ENCODE assay signal across 16 mouse cellular contexts in genomic region chr16:94607468-94607867, GRCm38 (mm10). TPM values are rescaled to one million over a fixed set of nuclear protein-coding genes. Genes with fewer than 3 reads are reported as not detected.
DNase-seq lines count a peak whose midpoint lies in the region; ATAC-seq and TF ChIP-seq lines count a peak whose summit lies in the region.
"Had no signal": no experiment of that assay in that cellular context is flagged by ENCODE, and none has a peak within 500 bp of the region (broad histone marks: within the 10 kb centered on the region; RNA-seq: fewer than 3 reads in every experiment).

No protein-coding gene starts in this region.

- H3K27me3 ChIP-seq in heart, embryonic 11.5 days (ENCODE audit: control insufficient read depth, insufficient read depth, low read length), result no peaks in the 10 kb centered on the region
- H3K27me3 ChIP-seq in liver, embryonic 12.5 days (replicated peaks), result no peaks in the 10 kb centered on the region
- no peaks in the 10 kb centered on the region for H3K27me3 ChIP-seq in liver, postnatal 0 days (ENCODE audit: insufficient read depth, low read length)
- no peaks in the 10 kb centered on the region for H3K27me3 ChIP-seq in stomach, embryonic 14.5 days (ENCODE audit: control insufficient read depth, insufficient read depth, low read length)
- H3K27me3 ChIP-seq: limb, embryonic 12.5 days; liver, embryonic 15.5 days had no signal

- intact Hi-C loops in heart, postnatal 10 days (cut with DNase I), result no loop called here

- no peaks in the 10 kb centered on the region for H3K36me3 ChIP-seq in heart, embryonic 11.5 days (ENCODE audit: control insufficient read depth, insufficient read depth, low read length)
- peaks cover 6% of the 10 kb centered on the region for H3K36me3 ChIP-seq in liver, embryonic 12.5 days
- H3K36me3 ChIP-seq in liver, postnatal 0 days (replicated peaks; ENCODE audit: insufficient read depth, low read length), result peaks cover 7% of the 10 kb centered on the region
- no peaks in the 10 kb centered on the region for H3K36me3 ChIP-seq in stomach, embryonic 14.5 days (ENCODE audit: control insufficient read depth, insufficient read depth, low read length)
- H3K36me3 ChIP-seq: limb, embryonic 12.5 days had no signal

- no peak for DNase-seq in heart, postnatal 10 days
- no peak for DNase-seq in liver, postnatal 0 days
- DNase-seq in cerebellum, postnatal 25 days, result no peak
- DNase-seq: adrenal gland, adult 2 months; cerebellum, adult 18-20 months had no signal

- no peak overlapping the region for H3K9ac ChIP-seq in heart, embryonic 11.5 days (ENCODE audit: low read depth, low read length)
- H3K9ac ChIP-seq in liver, embryonic 12.5 days, result no peak overlapping the region
- no peak overlapping the region for H3K9ac ChIP-seq in liver, postnatal 0 days (replicated peaks)
- H3K9ac ChIP-seq in stomach, embryonic 14.5 days (replicated peaks; ENCODE audit: low read depth, low read length), result no peak overlapping the region
- H3K9ac ChIP-seq: limb, embryonic 12.5 days; liver, embryonic 15.5 days had no signal

- no peak overlapping the region for H3K4me3 ChIP-seq in heart, embryonic 11.5 days (ENCODE audit: low read depth, low read length)
- H3K4me3 ChIP-seq in liver, embryonic 12.5 days, result no peak overlapping the region
- no peak overlapping the region for H3K4me3 ChIP-seq in liver, postnatal 0 days (ENCODE audit: low read depth, low read length)
- no peak overlapping the region for H3K4me3 ChIP-seq in bone marrow macrophage, adult 2 months (ENCODE audit: insufficient read depth, low read length)
- no peak overlapping the region for H3K4me3 ChIP-seq in stomach, embryonic 14.5 days (ENCODE audit: low read depth, low read length)
- H3K4me3 ChIP-seq: erythroblast, embryonic 14.5 days; hindbrain, embryonic 10.5 days; limb, embryonic 12.5 days; liver, embryonic 15.5 days; midbrain, embryonic 10.5 days had no signal

- no peak for TF ChIP-seq CTCF in liver, postnatal 0 days (IDR thresholded peaks at IDR 0.05; ENCODE audit: low read depth)
- no peak for TF ChIP-seq CTCF in bone marrow macrophage, adult 2 months (IDR thresholded peaks at IDR 0.05; ENCODE audit: low read depth, low read length)

- ATAC-seq in heart, embryonic 11.5 days (replicated peaks; ENCODE audit: insufficient number of reproducible peaks, low FRiP score, low TSS enrichment), result no peak
- no peak for ATAC-seq in liver, embryonic 12.5 days
- no peak for ATAC-seq in liver, postnatal 0 days
- ATAC-seq in stomach, embryonic 14.5 days (ENCODE audit: insufficient number of reproducible peaks, insufficient read depth, low FRiP score, low read depth), result no peak
- ATAC-seq: forebrain, embryonic 16.5 days had no signal

- no peak for TF ChIP-seq POLR2A in bone marrow macrophage, adult 2 months (IDR thresholded peaks at IDR 0.05; ENCODE audit: borderline replicate concordance, low read depth, low read length)

- TF ChIP-seq EP300 in liver, postnatal 0 days (IDR thresholded peaks at IDR 0.05; ENCODE audit: low read depth), result no peak

- peaks cover 44% of the 10 kb centered on the region for H3K4me1 ChIP-seq in heart, embryonic 11.5 days (ENCODE audit: control insufficient read depth, insufficient read depth, low read length)
- H3K4me1 ChIP-seq in liver, embryonic 12.5 days, result peaks cover 46% of the 10 kb centered on the region
- peaks cover 17% of the 10 kb centered on the region for H3K4me1 ChIP-seq in liver, postnatal 0 days (ENCODE audit: insufficient read depth)
- peaks cover 45% of the 10 kb centered on the region for H3K4me1 ChIP-seq in bone marrow macrophage, adult 2 months (ENCODE audit: control insufficient read depth, insufficient read depth, low read length)
- H3K4me1 ChIP-seq in stomach, embryonic 14.5 days (ENCODE audit: control insufficient read depth, insufficient read depth, low read length), result peaks cover 14% of the 10 kb centered on the region

- H3K4me2 ChIP-seq in heart, embryonic 11.5 days, result no peak overlapping the region
- no peak overlapping the region for H3K4me2 ChIP-seq in liver, embryonic 12.5 days
- H3K4me2 ChIP-seq in liver, postnatal 0 days (ENCODE audit: low read depth, low read length), result no peak overlapping the region
- H3K4me2 ChIP-seq in stomach, embryonic 14.5 days (replicated peaks; ENCODE audit: low read depth, low read length), result no peak overlapping the region
- H3K4me2 ChIP-seq: limb, embryonic 12.5 days; liver, embryonic 15.5 days had no signal

- 51% methylated on average over 1 of the region's 1 CpGs for WGBS in heart, embryonic 11.5 days (ENCODE audit: insufficient replicate concordance)
- WGBS in liver, embryonic 12.5 days (ENCODE audit: insufficient replicate concordance), result 58% methylated on average over 1 of the region's 1 CpGs
- whole genome bisulfite sequencing in liver, postnatal 0 days (ENCODE audit: insufficient replicate concordance), result 47% methylated on average over 1 of the region's 1 CpGs
- 53% methylated on average over 1 of the region's 1 CpGs for WGBS in stomach, embryonic 14.5 days

- no peaks in the 10 kb centered on the region for H3K9me3 ChIP-seq in heart, embryonic 11.5 days (replicated peaks; ENCODE audit: control insufficient read depth, low read length)
- no peaks in the 10 kb centered on the region for H3K9me3 ChIP-seq in liver, embryonic 12.5 days (replicated peaks)
- H3K9me3 ChIP-seq in liver, postnatal 0 days (ENCODE audit: low read length), result no peaks in the 10 kb centered on the region
- H3K9me3 ChIP-seq in stomach, embryonic 14.5 days (ENCODE audit: control insufficient read depth, low read depth, low read length), result no peaks in the 10 kb centered on the region
- H3K9me3 ChIP-seq: hindbrain, embryonic 10.5 days; limb, embryonic 12.5 days; liver, embryonic 15.5 days; midbrain, embryonic 10.5 days had no signal

- H3K27ac ChIP-seq in heart, embryonic 11.5 days (ENCODE audit: low read depth, low read length), result peak overlapping the region; percentile 50; the same call in 1 of the 2 replicates
- H3K27ac ChIP-seq in liver, embryonic 12.5 days, result peak overlapping the region; percentile 36
- H3K27ac ChIP-seq in liver, postnatal 0 days (ENCODE audit: low read depth), result no peak overlapping the region
- H3K27ac ChIP-seq in bone marrow macrophage, adult 2 months (ENCODE audit: insufficient read depth, low read depth, low read length), result peak overlapping the region; percentile 39
- peak overlapping the region; percentile 28; the same call in 1 of the 2 replicates for H3K27ac ChIP-seq in stomach, embryonic 14.5 days (ENCODE audit: low read length)
- H3K27ac ChIP-seq: hindbrain, embryonic 10.5 days; kidney, postnatal 0 days; limb, embryonic 12.5 days; liver, embryonic 15.5 days; midbrain, embryonic 10.5 days had no signal

RNA-seq across cellular contexts. Expression of gene Dyrk1a, which starts 37.7 kb away (rescaled TPM):
- 9.0 and 11.6 TPM in 2 replicates for polyA plus RNA-seq in heart, embryonic 11.5 days (2014; fragmentation: Nextera tagmentation; extraction: Ambion mirVana)
- 10 to 100 TPM; 86.2 to 99.2 TPM for total RNA-seq in heart, postnatal 10 days (2021)
- polyA plus RNA-seq in liver, embryonic 12.5 days (2016; fragmentation: Nextera tagmentation; extraction: Ambion mirVana), result 4.8 and 4.9 TPM in 2 replicates
- polyA plus RNA-seq in liver, postnatal 0 days (2015; fragmentation: Nextera tagmentation; extraction: Ambion mirVana), result 3.7 and 3.9 TPM in 2 replicates
- 29.8 and 34.4 TPM in 2 replicates for polyA plus RNA-seq in bone marrow macrophage, adult 2 months (2012; ENCODE audit: insufficient read depth, insufficient read length, missing spikeins)
- 14.1 and 16.8 TPM in 2 replicates for polyA plus RNA-seq in stomach, embryonic 14.5 days (2014; fragmentation: Nextera tagmentation; extraction: Ambion mirVana)
